Mouse (Mus musculus): ENCODE results near the gene Cep170b. TPM values are rescaled to one million over a fixed set of nuclear protein-coding genes. Genes with fewer than 3 reads are reported as not detected.

The Cep170b gene
- polyA plus RNA-seq, 1 experiment from 2014 or later = 16.2 TPM

- no peak overlapping the region for H3K4me3 ChIP-seq (ENCODE audit: low read depth, low read length)
Measured at GRCm38 (mm10) chr12:112694127-112694475, 26.2 kb upstream of the Cep170b start.

GRCm38 (mm10) chr12:112696806-112697425 is 23.3 kb upstream of the Cep170b start:
- no peaks in the 10 kb centered on the region for H3K9me3 ChIP-seq (ENCODE audit: control insufficient read depth, low read depth, low read length)
- ATAC-seq (ENCODE audit: insufficient number of reproducible peaks, insufficient read depth, low FRiP score, low read depth) = no peak
- H3K4me2 ChIP-seq (replicated peaks; ENCODE audit: low read depth, low read length) = no peak overlapping the region
- 79% methylated on average over 3 of the region's 3 CpGs for WGBS
- peaks cover 21% of the 10 kb centered on the region for H3K4me1 ChIP-seq (ENCODE audit: control insufficient read depth, insufficient read depth, low read length)
- H3K4me3 ChIP-seq (ENCODE audit: low read depth, low read length) = no peak overlapping the region
- H3K27ac ChIP-seq (ENCODE audit: low read length) = no peak overlapping the region
- H3K9ac ChIP-seq (replicated peaks; ENCODE audit: low read depth, low read length) = no peak overlapping the region
- H3K36me3 ChIP-seq (ENCODE audit: control insufficient read depth, insufficient read depth, low read length) = no peaks in the 10 kb centered on the region
- no peaks in the 10 kb centered on the region for H3K27me3 ChIP-seq (ENCODE audit: control insufficient read depth, insufficient read depth, low read length)

More at GRCm38 (mm10) chr12:112694127-112694475, 26.2 kb upstream of the Cep170b start:
- H3K27me3 ChIP-seq (ENCODE audit: control insufficient read depth, insufficient read depth, low read length) = no peaks in the 10 kb centered on the region
- WGBS = 83% methylated on average over 10 of the region's 10 CpGs
- peak overlapping the region; percentile 78; the same call in 1 of the 2 replicates for H3K27ac ChIP-seq (ENCODE audit: low read length)
- ATAC-seq (ENCODE audit: insufficient number of reproducible peaks, insufficient read depth, low FRiP score, low read depth) = no peak
- peak overlapping the region; percentile 87 for H3K4me2 ChIP-seq (replicated peaks; ENCODE audit: low read depth, low read length)
- peaks cover 11% of the 10 kb centered on the region for H3K4me1 ChIP-seq (ENCODE audit: control insufficient read depth, insufficient read depth, low read length)
- no peaks in the 10 kb centered on the region for H3K9me3 ChIP-seq (ENCODE audit: control insufficient read depth, low read depth, low read length)
- no peaks in the 10 kb centered on the region for H3K36me3 ChIP-seq (ENCODE audit: control insufficient read depth, insufficient read depth, low read length)
- peak overlapping the region; percentile 80 for H3K9ac ChIP-seq (replicated peaks; ENCODE audit: low read depth, low read length)

- peaks cover 10% of the 10 kb centered on the region; the same call in 1 of the 2 replicates for H3K4me1 ChIP-seq (ENCODE audit: control insufficient read depth, insufficient read depth, low read length)
- no peaks in the 10 kb centered on the region for H3K9me3 ChIP-seq (ENCODE audit: control insufficient read depth, low read depth, low read length)
- no peaks in the 10 kb centered on the region for H3K27me3 ChIP-seq (ENCODE audit: control insufficient read depth, insufficient read depth, low read length)
- WGBS = 7% methylated on average over 15 of the region's 15 CpGs
- H3K9ac ChIP-seq (replicated peaks; ENCODE audit: low read depth, low read length) = no peak overlapping the region
- no peak; the same call in 1 of the 2 replicates for ATAC-seq (ENCODE audit: insufficient number of reproducible peaks, insufficient read depth, low FRiP score, low read depth)
- H3K4me2 ChIP-seq (replicated peaks; ENCODE audit: low read depth, low read length) = peak overlapping the region; percentile 18; the same call in 1 of the 2 replicates
- no peaks in the 10 kb centered on the region for H3K36me3 ChIP-seq (ENCODE audit: control insufficient read depth, insufficient read depth, low read length)
- no peak overlapping the region for H3K27ac ChIP-seq (ENCODE audit: low read length)
- no peak overlapping the region for H3K4me3 ChIP-seq (ENCODE audit: low read depth, low read length)
Measured at GRCm38 (mm10) chr12:112700522-112700921, 19.7 kb upstream of the Cep170b start.

- Histone ChIP-seq H3K9me3 (ENCODE audit: control insufficient read depth, low read depth, low read length) (no peaks in the 10 kb centered on the region), H3K4me3 (ENCODE audit: low read depth, low read length) (no peak overlapping the region), H3K27ac (ENCODE audit: low read length) (no peak overlapping the region), H3K4me1 (ENCODE audit: control insufficient read depth, insufficient read depth, low read length) (peaks cover 15% of the 10 kb centered on the region; the same call in 1 of the 2 replicates), H3K4me2 (replicated peaks; ENCODE audit: low read depth, low read length) (no peak overlapping the region), H3K27me3 (ENCODE audit: control insufficient read depth, insufficient read depth, low read length) (no peaks in the 10 kb centered on the region), H3K9ac (replicated peaks; ENCODE audit: low read depth, low read length) (no peak overlapping the region), H3K36me3 (ENCODE audit: control insufficient read depth, insufficient read depth, low read length) (no peaks in the 10 kb centered on the region)
- ATAC-seq (ENCODE audit: insufficient number of reproducible peaks, insufficient read depth, low FRiP score, low read depth) = no peak
- WGBS = 57% methylated on average over 6 of the region's 6 CpGs
Measured at GRCm38 (mm10) chr12:112702374-112703320, 17.6 kb upstream of the Cep170b start.

DNA sequence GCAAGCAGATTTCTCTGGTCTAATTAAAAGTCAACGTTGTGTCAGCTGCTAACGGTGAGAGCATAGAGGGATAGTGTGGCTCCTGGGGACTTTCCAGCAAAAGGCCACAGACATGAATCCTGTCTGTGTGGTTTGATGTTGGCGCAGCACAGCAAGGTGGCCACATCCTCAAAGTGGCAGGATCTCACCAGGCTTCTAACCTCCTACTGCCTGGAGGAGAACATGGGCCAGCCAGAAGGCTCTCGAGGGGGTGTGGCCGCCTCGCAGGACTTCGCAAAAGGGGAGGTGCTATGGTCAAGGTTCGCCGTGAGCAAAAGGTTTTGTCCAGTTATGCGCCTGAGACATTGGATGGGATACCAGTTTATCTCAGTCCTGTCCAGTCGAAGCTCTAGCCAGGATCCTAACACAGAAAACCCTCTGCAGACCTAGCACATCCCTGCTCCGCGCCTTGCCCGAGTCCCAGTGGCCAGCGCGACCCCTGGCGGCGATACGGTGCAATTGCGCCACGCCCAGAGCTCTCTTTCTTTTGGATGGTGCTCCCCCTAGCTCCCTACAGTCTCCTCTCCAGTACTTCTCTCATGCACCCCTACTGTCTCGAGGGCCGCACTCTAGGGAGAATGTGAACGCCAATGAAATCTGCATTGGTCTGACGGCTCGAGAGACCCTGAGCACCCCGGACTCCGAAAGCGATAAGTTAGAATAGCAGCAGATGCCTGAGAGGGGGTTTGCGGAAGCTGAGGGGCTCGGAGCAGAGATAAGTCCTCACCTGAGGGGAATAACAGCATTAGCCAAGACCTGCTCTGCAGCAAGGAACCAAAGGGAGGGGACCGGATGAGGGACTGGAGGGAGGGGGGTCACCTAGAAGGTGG is 13.3 kb upstream of the Cep170b start:
- ATAC-seq (ENCODE audit: insufficient number of reproducible peaks, insufficient read depth, low FRiP score, low read depth) = peak; percentile 84
- Histone ChIP-seq H3K4me1 (ENCODE audit: control insufficient read depth, insufficient read depth, low read length) (0 out of 2 replicates have a peak, but pooled peaks cover 5% of the 10 kb centered on the region), H3K36me3 (ENCODE audit: control insufficient read depth, insufficient read depth, low read length) (no peaks in the 10 kb centered on the region), H3K9me3 (ENCODE audit: control insufficient read depth, low read depth, low read length) (no peaks in the 10 kb centered on the region), H3K9ac (replicated peaks; ENCODE audit: low read depth, low read length) (no peak overlapping the region), H3K27me3 (ENCODE audit: control insufficient read depth, insufficient read depth, low read length) (no peaks in the 10 kb centered on the region), H3K4me2 (replicated peaks; ENCODE audit: low read depth, low read length) (peak overlapping the region; percentile 40), H3K4me3 (ENCODE audit: low read depth, low read length) (peak overlapping the region; percentile 16; the same call in 1 of the 2 replicates), H3K27ac (ENCODE audit: low read length) (no peak overlapping the region)
- WGBS = 11% methylated on average over 32 of the region's 32 CpGs

DNA sequence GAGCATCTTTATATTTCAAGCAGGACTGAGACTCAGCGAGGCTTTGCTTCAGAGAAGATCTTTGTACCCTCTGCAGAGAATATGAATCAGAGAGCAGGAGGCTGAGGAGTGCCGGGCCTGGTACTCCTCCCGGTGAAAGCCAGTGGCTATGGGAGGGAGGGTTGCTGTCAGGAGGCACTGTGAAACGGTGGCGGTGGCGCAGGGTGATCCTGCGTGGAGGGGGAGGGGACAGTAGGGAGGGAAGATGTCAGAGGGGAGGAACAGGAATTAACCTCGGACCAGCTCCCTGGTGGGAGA is 12.7 kb upstream of the Cep170b start:
- Histone ChIP-seq H3K4me2 (replicated peaks; ENCODE audit: low read depth, low read length) (no peak overlapping the region), H3K9me3 (ENCODE audit: control insufficient read depth, low read depth, low read length) (no peaks in the 10 kb centered on the region), H3K4me1 (ENCODE audit: control insufficient read depth, insufficient read depth, low read length) (0 out of 2 replicates have a peak, but pooled peaks cover 5% of the 10 kb centered on the region), H3K27ac (ENCODE audit: low read length) (no peak overlapping the region), H3K9ac (replicated peaks; ENCODE audit: low read depth, low read length) (no peak overlapping the region), H3K36me3 (ENCODE audit: control insufficient read depth, insufficient read depth, low read length) (no peaks in the 10 kb centered on the region), H3K4me3 (ENCODE audit: low read depth, low read length) (no peak overlapping the region), H3K27me3 (ENCODE audit: control insufficient read depth, insufficient read depth, low read length) (no peaks in the 10 kb centered on the region)
- ATAC-seq (ENCODE audit: insufficient number of reproducible peaks, insufficient read depth, low FRiP score, low read depth) = 0 out of 2 replicates have a peak, but pooled peaks have one; percentile 1
- WGBS = 21% methylated on average over 8 of the region's 8 CpGs

GRCm38 (mm10) chr12:112713984-112714383 is 6.3 kb upstream of the Cep170b start:
- Histone ChIP-seq H3K9me3 (ENCODE audit: control insufficient read depth, low read depth, low read length) (no peaks in the 10 kb centered on the region), H3K36me3 (ENCODE audit: control insufficient read depth, insufficient read depth, low read length) (no peaks in the 10 kb centered on the region), H3K4me2 (replicated peaks; ENCODE audit: low read depth, low read length) (no peak overlapping the region), H3K27ac (ENCODE audit: low read length) (no peak overlapping the region), H3K4me1 (ENCODE audit: control insufficient read depth, insufficient read depth, low read length) (no peaks in the 10 kb centered on the region), H3K9ac (replicated peaks; ENCODE audit: low read depth, low read length) (no peak overlapping the region), H3K27me3 (ENCODE audit: control insufficient read depth, insufficient read depth, low read length) (no peaks in the 10 kb centered on the region), H3K4me3 (ENCODE audit: low read depth, low read length) (no peak overlapping the region)
- ATAC-seq (ENCODE audit: insufficient number of reproducible peaks, insufficient read depth, low FRiP score, low read depth) = no peak
- WGBS = 44% methylated on average over 3 of the region's 3 CpGs

- no peaks in the 10 kb centered on the region for H3K27me3 ChIP-seq (ENCODE audit: control insufficient read depth, insufficient read depth, low read length)
- no peak for ATAC-seq (ENCODE audit: insufficient number of reproducible peaks, insufficient read depth, low FRiP score, low read depth)
- no peaks in the 10 kb centered on the region for H3K9me3 ChIP-seq (ENCODE audit: control insufficient read depth, low read depth, low read length)
- no peak overlapping the region for H3K9ac ChIP-seq (replicated peaks; ENCODE audit: low read depth, low read length)
- 32% methylated on average over 7 of the region's 7 CpGs for WGBS
- no peak overlapping the region for H3K27ac ChIP-seq (ENCODE audit: low read length)
- no peak overlapping the region for H3K4me3 ChIP-seq (ENCODE audit: low read depth, low read length)
- H3K4me1 ChIP-seq (ENCODE audit: control insufficient read depth, insufficient read depth, low read length) = 0 out of 2 replicates have a peak, but pooled peaks cover 6% of the 10 kb centered on the region
- no peak overlapping the region for H3K4me2 ChIP-seq (replicated peaks; ENCODE audit: low read depth, low read length)
- H3K36me3 ChIP-seq (ENCODE audit: control insufficient read depth, insufficient read depth, low read length) = no peaks in the 10 kb centered on the region
Measured at GRCm38 (mm10) chr12:112717140-112717539, 3.1 kb upstream of the Cep170b start.
